Mouse (Mus musculus) ES-Bruce4 (cell line): ENCODE measurements around the gene Eno4.
A peak's percentile ranks its signal among the peaks of the same experiment; 100 is the strongest.

ENCODE experiments used
- CTCF ChIP-seq: IDR thresholded peaks from one replicate; pipeline ENCODE4 v1.8.1; 2011; ENCODE audit warnings: low read depth, low read length
- EP300 ChIP-seq: IDR thresholded peaks from 2 replicates; pipeline ENCODE4 v1.6.1; 2011; ENCODE audit warnings: low read depth, low read length; ENCODE audit not compliant: insufficient read depth
- POLR2A ChIP-seq: IDR thresholded peaks from one replicate; pipeline ENCODE4 v1.8.1; 2011; ENCODE audit warnings: low read length; ENCODE audit not compliant: insufficient read depth

- peak; percentile 24 for TF ChIP-seq CTCF
- TF ChIP-seq POLR2A = no peak
- TF ChIP-seq EP300 = no peak
These were observed 32.3 kb upstream of the Eno4 start for GRCm38 (mm10) chr19:58910941-58911368.
